Mouse (Mus musculus): ENCODE measurements around the gene Bmf. TPM values are rescaled to one million over a fixed set of nuclear protein-coding genes. Genes with fewer than 3 reads are reported as not detected.
A peak's percentile ranks its signal among the peaks of the same experiment; 100 is the strongest.

Bmf gene
- total RNA-seq, 4 experiments from 2014 or later: 1.6 to 4.7 (median 1.9) TPM

- peak; percentile 92 to 94 for DNase-seq (ENCODE audit: low spot score in 2 of 2)
Observed at GRCm38 (mm10) chr2:118545242-118546103, 4.0 kb downstream of the Bmf start.

- peak; percentile 62 to 64 for DNase-seq (ENCODE audit: low spot score in 2 of 2)
Observed at GRCm38 (mm10) chr2:118543893-118544799, 5.3 kb downstream of the Bmf start.

GRCm38 (mm10) chr2:118542971-118543573 is 6.4 kb downstream of the Bmf start:
- DNase-seq (ENCODE audit: low spot score in 2 of 2): no peak

- no peak for DNase-seq (ENCODE audit: low spot score in 2 of 2)
Observed at GRCm38 (mm10) chr2:118541716-118542115, 7.8 kb downstream of the Bmf start.

- peak in 1 of 2 experiments; percentile 52 for DNase-seq (ENCODE audit: low spot score in 2 of 2)
Observed at GRCm38 (mm10) chr2:118540691-118541117, 8.8 kb downstream of the Bmf start.

GRCm38 (mm10) chr2:118539881-118540516 is 9.5 kb downstream of the Bmf start:
- peak; percentile 52 to 55 for DNase-seq (ENCODE audit: low spot score in 2 of 2)

- DNase-seq (ENCODE audit: low spot score in 2 of 2): no peak
Observed at GRCm38 (mm10) chr2:118539040-118539439, 10.4 kb downstream of the Bmf start.

- DNase-seq (ENCODE audit: low spot score in 2 of 2): no peak
Observed at GRCm38 (mm10) chr2:118537226-118537625, 12.3 kb downstream of the Bmf start.

- peak in 1 of 2 experiments; percentile 55 for DNase-seq (ENCODE audit: low spot score in 2 of 2)
Observed at GRCm38 (mm10) chr2:118536553-118536952, 12.9 kb downstream of the Bmf start.

GRCm38 (mm10) chr2:118536111-118536510 is 13.4 kb downstream of the Bmf start:
- DNase-seq (ENCODE audit: low spot score in 2 of 2): no peak

- no peak for DNase-seq (ENCODE audit: low spot score in 2 of 2)
Observed at GRCm38 (mm10) chr2:118533969-118534368, 15.5 kb downstream of the Bmf start.

GRCm38 (mm10) chr2:118532855-118533675 is 16.4 kb downstream of the Bmf start:
- DNase-seq (ENCODE audit: low spot score in 2 of 2): no peak

- no peak for DNase-seq (ENCODE audit: low spot score in 2 of 2)
Observed at GRCm38 (mm10) chr2:118532401-118532800, 17.1 kb downstream of the Bmf start.

- DNase-seq (ENCODE audit: low spot score in 2 of 2): peak; percentile 66 to 74
Observed at GRCm38 (mm10) chr2:118529466-118530181, 19.9 kb downstream of the Bmf start.

GRCm38 (mm10) chr2:118526545-118526944 is 22.9 kb downstream of the Bmf start:
- no peak for DNase-seq (ENCODE audit: low spot score in 2 of 2)

- DNase-seq (ENCODE audit: low spot score in 2 of 2): no peak
Observed at GRCm38 (mm10) chr2:118524811-118525210, 24.7 kb downstream of the Bmf start.

GRCm38 (mm10) chr2:118523163-118523730 is 26.2 kb downstream of the Bmf start:
- DNase-seq (ENCODE audit: low spot score in 2 of 2): no peak

GRCm38 (mm10) chr2:118522265-118522664 is 27.2 kb downstream of the Bmf start:
- DNase-seq (ENCODE audit: low spot score in 2 of 2): no peak
